Mouse (Mus musculus): ENCODE results near the gene Abtb2.
A peak's percentile ranks its signal among the peaks of the same experiment; 100 is the strongest.

Abtb2 gene

GRCm38 (mm10) chr2:103685581-103685980 lies 119.5 kb downstream of the Abtb2 start:
- DNase-seq (ENCODE audit: low spot score in 2 of 2) = no peak

- DNase-seq (ENCODE audit: low spot score in 2 of 2) = no peak
These were observed 121.0 kb downstream of the Abtb2 start for GRCm38 (mm10) chr2:103687143-103687542.

- DNase-seq (ENCODE audit: low spot score in 2 of 2) = no peak
These were observed 121.8 kb downstream of the Abtb2 start for GRCm38 (mm10) chr2:103687888-103688287.

GRCm38 (mm10) chr2:103690425-103690824 lies 124.3 kb downstream of the Abtb2 start:
- DNase-seq (ENCODE audit: low spot score in 2 of 2) = peak; percentile 47 to 48

GRCm38 (mm10) chr2:103690828-103691227 lies 124.7 kb downstream of the Abtb2 start:
- no peak for DNase-seq (ENCODE audit: low spot score in 2 of 2)

GRCm38 (mm10) chr2:103691278-103691677 lies 125.2 kb downstream of the Abtb2 start:
- no peak for DNase-seq (ENCODE audit: low spot score in 2 of 2)

- no peak for DNase-seq (ENCODE audit: low spot score in 2 of 2)
These were observed 126.7 kb downstream of the Abtb2 start for GRCm38 (mm10) chr2:103692810-103693209.

GRCm38 (mm10) chr2:103694777-103695563 lies 128.9 kb downstream of the Abtb2 start:
- no peak for DNase-seq (ENCODE audit: low spot score in 2 of 2)

- DNase-seq (ENCODE audit: low spot score in 2 of 2) = no peak
These were observed 130.1 kb downstream of the Abtb2 start for GRCm38 (mm10) chr2:103696177-103696576.

- no peak for DNase-seq (ENCODE audit: low spot score in 2 of 2)
These were observed 134.4 kb downstream of the Abtb2 start for GRCm38 (mm10) chr2:103700514-103700913.

- DNase-seq (ENCODE audit: low spot score in 2 of 2) = no peak
These were observed 137.2 kb downstream of the Abtb2 start for GRCm38 (mm10) chr2:103703336-103703735.

- no peak for DNase-seq (ENCODE audit: low spot score in 2 of 2)
These were observed 137.8 kb downstream of the Abtb2 start for GRCm38 (mm10) chr2:103703865-103704264.

GRCm38 (mm10) chr2:103705826-103706225 lies 139.7 kb downstream of the Abtb2 start:
- DNase-seq (ENCODE audit: low spot score in 2 of 2) = no peak

GRCm38 (mm10) chr2:103706226-103706625 lies 140.1 kb downstream of the Abtb2 start:
- DNase-seq (ENCODE audit: low spot score in 2 of 2) = peak; percentile 51 to 67

- DNase-seq (ENCODE audit: low spot score in 2 of 2) = no peak
These were observed 141.1 kb downstream of the Abtb2 start for GRCm38 (mm10) chr2:103707056-103707776.

- no peak for DNase-seq (ENCODE audit: low spot score in 2 of 2)
These were observed 144.7 kb downstream of the Abtb2 start for GRCm38 (mm10) chr2:103710849-103711248.

- DNase-seq (ENCODE audit: low spot score in 2 of 2) = no peak
These were observed 147.7 kb downstream of the Abtb2 start for GRCm38 (mm10) chr2:103713831-103714230.

- DNase-seq (ENCODE audit: low spot score in 2 of 2) = no peak
These were observed 148.3 kb downstream of the Abtb2 start for GRCm38 (mm10) chr2:103714412-103714811.

GRCm38 (mm10) chr2:103718594-103719291 lies 152.6 kb downstream of the Abtb2 start:
- peak; percentile 59 to 75 for DNase-seq (ENCODE audit: low spot score in 2 of 2)

GRCm38 (mm10) chr2:103719292-103719646 lies 153.2 kb downstream of the Abtb2 start:
- no peak for DNase-seq (ENCODE audit: low spot score in 2 of 2)

- no peak for DNase-seq (ENCODE audit: low spot score in 2 of 2)
These were observed 158.4 kb downstream of the Abtb2 start for GRCm38 (mm10) chr2:103724521-103724920.

GRCm38 (mm10) chr2:103728027-103728540 lies 162.0 kb downstream of the Abtb2 start:
- DNase-seq (ENCODE audit: low spot score in 2 of 2) = no peak

Data from frontal cortex, postnatal 10 days (tissue).